Mouse (Mus musculus): Measurements from ENCODE around the gene Cdca5. TPM values are rescaled to one million over a fixed set of nuclear protein-coding genes. Genes with fewer than 3 reads are reported as not detected.

Gene Cdca5
- total RNA-seq, 2 experiments from 2014 or later: 12.8 to 14.8 TPM

Small RNA genes within 50 kb of the gene (microRNA-seq; reads per million reads assigned to microRNA genes)
- gene Mir6988: 1.0 to 2.4 reads per million in 2 experiments

Other genes with a start within 250 kb of the Cdca5 start
- gene Frmd8, start 209.7 kb upstream of the Cdca5 start, total RNA-seq (2021): 10 to 100 TPM; 18.6 to 20.9 TPM
- gene Slc25a45, start 207.2 kb upstream of the Cdca5 start, total RNA-seq (2021): 1 to 10 TPM; 5.4 to 6.2 TPM
- gene Tigd3, start 190.8 kb upstream of the Cdca5 start, total RNA-seq (2021): 1 to 10 TPM; 2.0 TPM
- 100 to 1,000 TPM; 111 to 119 TPM for gene Dpf2, start 172.0 kb upstream of the Cdca5 start, total RNA-seq (2021)
- 10 to 100 TPM; 14.2 to 14.7 TPM for gene Cdc42ep2, start 160.2 kb upstream of the Cdca5 start, total RNA-seq (2021)
- 10 to 100 TPM; 32.9 to 37.1 TPM for gene Pola2, start 120.8 kb upstream of the Cdca5 start, total RNA-seq (2021)
- gene Slc22a20, start 98.8 kb upstream of the Cdca5 start, total RNA-seq (2021): not detected
- 10 to 100 TPM; 27.4 to 29.1 TPM for gene Capn1, start 69.1 kb upstream of the Cdca5 start, total RNA-seq (2021)
- gene Syvn1, start 38.4 kb upstream of the Cdca5 start, total RNA-seq (2021): 10 to 100 TPM; 16.2 to 16.4 TPM
- 10 to 100 TPM; 37.8 to 41.7 TPM for gene Mrpl49, start 27.2 kb upstream of the Cdca5 start, total RNA-seq (2021)
- 100 to 1,000 TPM; 802 to 870 TPM for gene Fau, start 27.1 kb upstream of the Cdca5 start, total RNA-seq (2021)
- 10 to 100 TPM; 16.2 to 16.7 TPM for gene Znhit2, start 23.8 kb upstream of the Cdca5 start, total RNA-seq (2021)
- 1 to 10 TPM; 5.0 to 5.9 TPM for gene Tm7sf2, start 16.6 kb upstream of the Cdca5 start, total RNA-seq (2021)
- gene Vps51, start 7.8 kb upstream of the Cdca5 start, total RNA-seq (2021): 10 to 100 TPM; 38.0 to 40.0 TPM
- not detected for gene Tmem262, start 5.0 kb upstream of the Cdca5 start, total RNA-seq (2021)
- under 1 TPM in 1 of 2 experiments, not detected in 1; 0.41 TPM for gene Gm28374, start 2.7 kb upstream of the Cdca5 start, total RNA-seq (2021)
- 10 to 100 TPM; 25.8 to 28.3 TPM for gene Zfpl1, start within 50 bp of the Cdca5 start, total RNA-seq (2021)
- under 1 TPM; 0.60 to 0.68 TPM for gene AC131692.1, start 9.4 kb downstream of the Cdca5 start, total RNA-seq (2021)
- gene Naaladl1, start 20.8 kb downstream of the Cdca5 start, total RNA-seq (2021): under 1 TPM; 0.50 to 0.52 TPM
- 10 to 100 TPM; 17.4 to 17.6 TPM for gene Sac3d1, start 33.7 kb downstream of the Cdca5 start, total RNA-seq (2021)
- gene Snx15, start 43.3 kb downstream of the Cdca5 start, total RNA-seq (2021): 10 to 100 TPM; 13.4 to 13.7 TPM
- under 1 TPM; 0.21 to 0.38 TPM for gene Batf2, start 56.0 kb downstream of the Cdca5 start, total RNA-seq (2021)
- gene Arl2, start 56.6 kb downstream of the Cdca5 start, total RNA-seq (2021): 10 to 100 TPM; 62.3 to 62.8 TPM
- not detected for gene Majin, start 99.4 kb downstream of the Cdca5 start, total RNA-seq (2021)
- gene Gpha2, start 141.4 kb downstream of the Cdca5 start, total RNA-seq (2021): not detected
- 10 to 100 TPM; 30.1 to 30.2 TPM for gene Ppp2r5b, start 150.9 kb downstream of the Cdca5 start, total RNA-seq (2021)
- 10 to 100 TPM; 15.9 to 16.2 TPM for gene Atg2a, start 156.7 kb downstream of the Cdca5 start, total RNA-seq (2021)
- gene Ehd1, start 191.7 kb downstream of the Cdca5 start, total RNA-seq (2021): 100 to 1,000 TPM in 1 of 2 experiments, 10 to 100 TPM in 1; 97.8 to 114 TPM
- gene Cdc42bpg, start 221.5 kb downstream of the Cdca5 start, total RNA-seq (2021): 1 to 10 TPM; 8.2 to 10.0 TPM
- 10 to 100 TPM; 16.6 to 18.5 TPM for gene Men1, start 250.0 kb downstream of the Cdca5 start, total RNA-seq (2021)